Mouse (Mus musculus) G1E-ER4 (cell line): ENCODE measurements around the gene Enoph1. TPM values are rescaled to one million over a fixed set of nuclear protein-coding genes. Genes with fewer than 3 reads are reported as not detected.

Experiments
- GATA1 ChIP-seq: IDR thresholded peaks from one replicate; pipeline ENCODE4 v1.8.0; 2012; ENCODE audit warnings: low read length, inconsistent platforms
- polyA plus RNA-seq: library from polyadenylated mRNA; stranded (reverse); fragments of >175 nt; gene quantifications from 2 replicates; pipeline ENCODE4 v1.2.3, GENCODE M21; 2012

Gene Enoph1
- polyA plus RNA-seq, 1 experiment: 57.2 TPM

GRCm38 (mm10) chr5:100091263-100091594, 51.4 kb downstream of the Enoph1 start:
- no peak for TF ChIP-seq GATA1

- no peak for TF ChIP-seq GATA1
Observed at GRCm38 (mm10) chr5:100091602-100092001, 51.8 kb downstream of the Enoph1 start.

- no peak for TF ChIP-seq GATA1
Observed at GRCm38 (mm10) chr5:100096955-100097354, 57.2 kb downstream of the Enoph1 start.

GRCm38 (mm10) chr5:100097967-100098366, 58.2 kb downstream of the Enoph1 start:
- no peak for TF ChIP-seq GATA1

GRCm38 (mm10) chr5:100102395-100102794, 62.6 kb downstream of the Enoph1 start:
- no peak for TF ChIP-seq GATA1

DNA sequence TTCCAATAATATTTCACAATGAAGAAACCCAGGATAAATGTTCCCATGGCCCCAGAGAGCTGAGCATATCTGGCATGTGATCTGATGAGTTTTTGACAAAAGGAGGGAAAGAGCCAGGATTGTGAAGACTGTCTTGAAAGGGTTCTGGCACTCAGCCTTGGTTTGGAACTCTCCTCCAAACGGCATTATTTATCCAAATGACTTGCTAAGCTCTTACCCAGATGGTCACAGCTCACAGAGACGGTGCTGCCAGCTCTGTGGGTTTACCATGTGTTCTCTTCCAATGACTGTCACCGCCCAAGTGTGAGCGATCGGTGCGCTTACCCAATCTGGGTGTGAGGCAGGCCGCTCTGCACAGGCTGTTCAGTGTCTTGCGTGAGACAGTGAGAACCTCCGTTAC, 69.1 kb downstream of the Enoph1 start:
- no peak for TF ChIP-seq GATA1

- TF ChIP-seq GATA1: no peak
Observed at GRCm38 (mm10) chr5:100109543-100110282, 69.9 kb downstream of the Enoph1 start.

DNA sequence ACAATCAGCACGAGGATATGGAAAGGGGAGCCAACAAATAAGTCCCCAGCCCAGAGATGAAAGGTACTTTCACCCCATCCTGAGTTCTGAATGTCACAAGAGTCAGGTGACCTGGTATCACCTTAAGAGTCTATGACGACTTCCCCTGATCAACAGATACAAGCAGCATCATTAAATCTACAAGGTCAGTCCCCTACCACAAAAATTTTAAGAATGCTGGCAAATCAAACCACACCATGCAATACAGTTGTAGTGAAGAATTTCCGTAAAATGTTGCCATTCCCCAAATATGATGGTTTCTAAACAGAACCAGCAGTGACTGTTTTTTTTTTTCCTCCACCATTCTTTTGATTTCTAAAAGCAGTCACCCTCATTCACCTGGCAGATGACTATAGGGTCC, 70.8 kb downstream of the Enoph1 start:
- no peak for TF ChIP-seq GATA1

DNA sequence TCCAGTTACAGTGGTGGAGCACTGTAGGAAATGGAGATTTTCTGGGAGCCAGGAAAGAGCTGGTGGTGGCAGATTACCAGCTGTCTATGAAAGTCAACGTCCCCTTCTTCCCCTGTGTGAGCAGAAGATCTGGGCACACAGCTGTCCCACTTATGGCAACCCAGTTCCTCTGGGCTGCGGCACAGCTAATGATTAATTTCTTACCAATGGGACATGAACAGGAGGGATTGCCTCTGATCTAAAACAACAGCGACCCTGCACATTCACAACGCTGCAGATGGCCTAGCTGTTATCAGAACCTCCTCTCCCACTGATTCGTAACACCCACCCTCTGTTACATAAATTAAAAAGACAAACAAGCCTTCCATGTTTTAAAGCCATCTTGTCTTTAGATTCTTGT, 73.6 kb downstream of the Enoph1 start:
- no peak for TF ChIP-seq GATA1

Other genes starting within 250 kb of the Enoph1 start
- gene Vamp9, start 133.7 kb upstream of the Enoph1 start, polyA plus RNA-seq: not detected in 2 replicates
- 559 and 620 TPM in 2 replicates for gene Hnrnpd, start 61.0 kb upstream of the Enoph1 start, polyA plus RNA-seq
- gene 4930524J08Rik, start 60.9 kb upstream of the Enoph1 start, polyA plus RNA-seq: 7.8 and 9.8 TPM in 2 replicates
- 224 and 311 TPM in 2 replicates for gene Hnrnpdl, start 321 bp upstream of the Enoph1 start, polyA plus RNA-seq
- not detected in 2 replicates for gene Tmem150c, start 119.8 kb downstream of the Enoph1 start, polyA plus RNA-seq